Mouse (Mus musculus): Measurements from ENCODE around the gene Exoc3l4. TPM values are rescaled to one million over a fixed set of nuclear protein-coding genes. Genes with fewer than 3 reads are reported as not detected.

The Exoc3l4 gene
- total RNA-seq (2021): 10 to 100 TPM in 1 of 2 experiments, 1 to 10 TPM in 1; 9.6 to 10.4 TPM
- long read RNA-seq, experiment 1, partial matches to known transcripts: 2 of 8 reads
- long read RNA-seq, experiment 1, other reads (novel, unspliced or antisense): 4 of 8 reads
- long read RNA-seq, experiment 2, partial matches to known transcripts: 3 of 8 reads
- long read RNA-seq, experiment 2, other reads (novel, unspliced or antisense): 2 of 8 reads

DNA sequence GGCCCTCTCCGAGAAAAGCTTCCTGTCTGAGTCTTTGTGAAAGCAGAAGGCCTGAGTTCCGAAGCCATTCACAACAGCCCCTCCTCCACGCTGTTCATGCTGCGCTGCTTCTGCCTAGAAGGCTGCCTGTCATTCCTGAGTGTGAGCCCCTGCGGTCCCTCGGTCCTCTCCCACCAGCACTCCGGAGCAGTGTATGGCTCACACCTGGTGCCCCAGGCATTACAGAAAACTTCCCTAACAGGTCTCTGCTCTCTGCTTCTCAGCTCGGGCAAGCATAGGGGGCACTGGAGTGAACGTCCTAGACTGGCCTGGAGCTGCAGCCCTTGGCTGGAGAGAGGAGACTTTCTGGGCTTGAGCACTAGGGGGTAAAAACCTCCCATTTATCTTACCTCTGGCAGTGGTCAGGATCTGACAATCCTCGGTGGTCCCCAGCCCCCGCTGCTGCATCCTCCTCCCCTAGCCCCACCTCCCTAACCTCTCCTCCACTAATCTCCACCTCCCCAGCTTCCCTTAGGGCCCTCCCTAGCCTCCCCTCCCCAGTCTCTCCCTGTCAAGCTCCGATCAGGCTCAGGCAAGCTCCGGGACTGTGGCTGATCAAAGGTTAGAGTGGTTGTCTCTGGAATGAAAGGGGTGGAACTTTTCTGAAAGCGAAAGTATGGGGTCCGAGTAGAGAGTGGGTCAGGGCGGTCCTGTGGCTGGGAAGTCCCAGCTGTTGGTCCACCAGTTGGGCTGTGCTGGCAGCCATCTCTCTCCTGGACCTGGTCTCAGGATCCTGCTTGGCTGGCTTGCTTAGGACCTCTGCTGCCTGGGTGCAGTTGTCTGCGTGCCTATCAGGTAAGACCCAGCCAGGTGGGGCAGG, at the start of gene Exoc3l4:
Gene Exoc3l4 (plus strand): TSS at position 97 of the 859 bp plus-strand sequence.
- no peak for DNase-seq (ENCODE audit: low spot score in 2 of 2)

DNA sequence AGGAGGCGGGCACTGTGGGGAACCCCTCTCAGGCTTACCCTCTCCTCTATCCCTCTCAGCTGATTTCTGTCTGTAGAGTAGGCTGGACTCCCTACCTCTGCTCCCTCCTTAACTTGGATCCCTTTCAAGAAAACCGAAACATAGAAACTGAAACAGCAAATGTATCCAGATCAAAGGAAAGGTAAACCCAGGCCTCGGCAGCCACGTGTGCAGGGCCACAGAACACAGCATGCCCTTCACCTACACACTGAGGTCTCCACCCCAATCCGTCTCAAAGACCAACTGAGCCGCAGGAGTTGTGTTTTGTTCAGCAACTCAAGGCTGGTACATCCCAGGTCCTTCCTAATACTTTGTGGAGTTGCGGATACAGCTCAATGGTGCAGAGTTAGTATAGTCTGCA, 49.8 kb upstream of the Exoc3l4 start:
- no peak for DNase-seq (ENCODE audit: low spot score in 2 of 2)

DNA sequence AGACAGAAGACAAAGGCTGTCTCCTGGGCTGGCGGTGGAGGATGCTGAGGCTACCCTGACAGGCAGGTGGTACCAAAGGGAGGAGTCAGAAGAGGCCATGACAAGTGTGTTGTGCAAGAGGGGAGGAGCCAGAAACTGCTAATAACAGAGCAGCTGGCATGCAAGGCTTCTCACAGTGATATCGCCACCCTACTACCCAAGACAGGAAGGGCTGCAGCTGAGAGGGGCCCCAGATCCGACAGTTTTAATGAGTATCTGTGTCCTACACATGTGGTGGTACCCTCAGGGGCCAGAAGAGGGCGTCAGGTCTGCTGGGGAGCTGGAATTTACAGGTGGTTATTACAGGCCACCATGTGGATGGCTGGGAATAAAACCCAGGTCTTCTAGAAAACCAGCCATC, 46.6 kb upstream of the Exoc3l4 start:
- no peak for DNase-seq (ENCODE audit: low spot score in 2 of 2)

DNA sequence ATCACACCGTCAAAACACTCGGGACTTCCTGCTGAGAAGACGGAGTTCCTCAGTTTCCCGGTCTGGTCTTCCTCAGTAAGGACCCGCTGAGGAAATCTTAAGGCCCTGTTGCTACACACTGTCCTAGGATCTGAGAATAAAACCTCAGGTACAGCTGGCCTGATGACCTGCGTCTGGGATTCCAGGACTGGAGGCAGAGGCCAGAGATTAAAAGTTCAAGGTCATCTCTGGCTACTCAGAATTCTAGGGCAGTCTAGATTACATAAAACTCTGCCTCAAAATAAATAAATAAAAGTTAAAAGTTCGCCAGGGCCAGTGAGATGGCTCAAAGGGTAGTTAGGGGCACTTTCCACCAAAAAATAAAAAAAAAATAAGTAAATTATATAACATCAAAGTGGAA, 44.9 kb upstream of the Exoc3l4 start:
- DNase-seq (ENCODE audit: low spot score in 2 of 2): no peak

DNA sequence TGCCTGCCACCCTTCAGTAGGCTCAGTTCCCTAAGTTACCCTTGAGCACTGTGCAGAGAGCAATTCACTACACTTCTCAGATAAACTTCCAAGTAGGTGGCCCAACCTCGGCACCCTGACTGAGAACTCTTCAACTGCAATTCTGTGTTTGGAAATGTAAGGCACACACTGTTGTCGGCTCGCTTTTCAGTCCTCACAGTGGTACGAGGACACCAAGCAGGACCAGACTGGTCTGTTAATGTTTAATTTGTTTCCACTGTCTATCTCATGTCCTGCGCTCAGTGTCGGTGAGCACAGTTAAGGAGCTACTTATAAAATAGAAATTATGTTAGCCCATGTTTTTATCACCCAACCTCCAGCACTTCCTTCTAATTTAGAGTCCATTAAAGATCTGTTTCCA, 43.4 kb upstream of the Exoc3l4 start:
- DNase-seq (ENCODE audit: low spot score in 2 of 2): no peak

DNA sequence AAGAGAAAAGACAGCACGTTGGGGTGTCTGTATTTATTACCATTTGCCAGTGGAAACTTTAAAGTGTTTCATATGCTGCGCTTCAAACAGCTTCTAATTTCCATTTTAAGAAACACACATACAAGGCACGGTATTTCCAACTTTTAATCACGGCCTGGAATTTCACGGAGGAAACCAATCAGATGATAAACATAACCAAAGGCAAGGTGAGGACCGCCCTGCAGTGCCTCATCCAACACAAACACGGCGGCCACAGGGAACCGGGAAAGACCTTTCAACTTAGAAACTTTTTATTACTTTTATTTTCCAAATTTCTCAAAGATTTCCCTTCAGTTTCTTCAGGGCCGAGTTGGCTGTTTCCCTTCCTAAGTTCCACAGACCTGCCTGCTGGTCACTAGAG, 42.1 kb upstream of the Exoc3l4 start:
- no peak for DNase-seq (ENCODE audit: low spot score in 2 of 2)

DNA sequence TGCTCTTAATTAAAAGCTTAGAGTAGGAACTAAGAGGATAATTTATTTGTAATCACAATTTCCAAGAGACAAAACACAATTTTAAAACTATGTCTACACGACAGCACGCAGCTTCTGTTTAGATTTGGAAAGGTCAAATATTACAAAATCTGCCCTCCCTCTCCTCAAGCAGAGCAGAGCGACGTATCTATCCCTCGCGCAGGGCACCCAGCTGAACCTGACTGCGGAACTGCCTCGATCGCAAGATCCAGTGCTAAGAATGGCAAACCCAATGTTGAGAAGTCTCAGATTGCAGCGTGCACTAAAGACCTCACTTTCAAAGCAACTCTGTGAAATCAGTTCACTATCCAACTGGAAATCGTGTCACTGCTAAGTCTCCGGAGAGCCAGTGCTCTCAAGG, 41.3 kb upstream of the Exoc3l4 start:
- DNase-seq (ENCODE audit: low spot score in 2 of 2): no peak

DNA sequence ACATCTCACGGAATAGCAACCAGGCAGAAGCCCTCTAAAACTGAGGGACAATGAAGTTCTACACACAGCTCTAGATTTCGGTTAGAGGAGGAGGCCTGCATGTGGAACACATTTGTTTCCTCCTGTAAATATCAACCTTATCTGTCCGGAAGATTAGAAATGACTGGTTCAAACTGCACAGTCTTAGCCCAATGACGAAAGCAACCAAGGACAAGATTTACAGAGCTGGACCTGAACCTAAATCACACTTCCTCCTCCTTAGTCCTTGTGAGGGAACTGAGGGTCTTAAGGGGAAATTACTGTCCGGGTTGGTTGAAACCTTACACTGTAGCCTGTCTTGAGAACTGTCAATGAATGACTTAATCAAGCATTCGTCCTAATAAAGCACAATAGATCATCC, 40.8 kb upstream of the Exoc3l4 start:
- DNase-seq (ENCODE audit: low spot score in 2 of 2): no peak

DNA sequence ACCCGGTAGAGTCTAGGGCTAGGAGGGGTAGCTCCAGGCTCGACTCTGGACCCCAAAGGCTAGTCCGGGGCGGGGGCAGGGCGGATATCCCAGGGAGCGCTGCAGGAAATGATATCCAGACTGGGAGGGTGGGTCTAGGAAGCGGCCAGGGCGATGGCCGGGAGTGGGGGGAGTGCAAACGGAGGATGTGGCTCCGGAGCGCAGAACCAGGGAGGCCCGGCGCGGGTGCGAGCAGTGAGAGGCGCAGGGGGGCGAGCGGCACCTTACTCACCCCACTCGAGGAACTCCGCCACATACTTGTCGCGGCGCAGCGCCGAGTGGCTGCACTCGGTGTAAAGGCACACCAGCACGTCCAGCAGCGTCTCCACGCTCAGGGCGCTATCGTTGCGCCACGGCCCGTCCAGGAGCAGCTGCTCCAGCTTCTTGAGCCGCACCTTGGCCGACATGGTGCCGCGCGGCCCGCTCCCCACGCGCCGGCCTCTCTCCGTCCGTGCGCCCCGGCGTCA, 39.9 kb upstream of the Exoc3l4 start:
- DNase-seq (ENCODE audit: low spot score in 2 of 2): peak; percentile 24 to 38

DNA sequence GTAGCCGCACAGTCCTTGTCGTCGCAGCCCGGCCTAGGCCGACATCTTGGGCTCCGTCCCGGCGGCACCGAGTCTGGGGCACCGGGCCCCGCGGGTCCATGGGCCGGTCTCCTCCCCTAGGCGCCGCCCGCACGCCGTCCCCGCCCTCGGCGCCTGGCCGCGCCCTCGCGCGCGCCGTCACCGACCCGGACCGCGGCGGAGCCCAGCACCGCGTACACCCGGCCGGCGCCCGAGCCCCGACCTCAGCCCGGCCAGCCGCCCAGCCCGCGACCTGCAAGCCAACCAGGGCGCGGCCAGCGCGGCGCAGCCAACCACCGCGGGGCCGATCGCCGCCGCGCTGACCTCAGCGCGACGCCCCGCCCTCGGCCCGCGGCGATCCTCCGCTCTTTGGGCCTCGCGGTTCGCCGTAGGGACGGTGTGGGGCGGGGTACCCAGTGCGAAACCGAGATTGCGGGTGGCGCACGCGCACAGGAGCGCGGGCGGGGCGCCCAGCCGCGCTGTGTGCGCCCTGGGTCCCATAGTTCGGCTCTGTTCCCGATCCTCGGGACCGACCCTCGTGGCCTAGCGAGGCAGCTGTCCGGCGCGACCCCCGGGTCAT, 39.3 kb upstream of the Exoc3l4 start, which contains the start of gene Cdc42bpb:
Gene Cdc42bpb (minus strand): TSS at position 343 of the 598 bp plus-strand sequence.
- DNase-seq (ENCODE audit: low spot score in 2 of 2): peak; percentile 90

DNA sequence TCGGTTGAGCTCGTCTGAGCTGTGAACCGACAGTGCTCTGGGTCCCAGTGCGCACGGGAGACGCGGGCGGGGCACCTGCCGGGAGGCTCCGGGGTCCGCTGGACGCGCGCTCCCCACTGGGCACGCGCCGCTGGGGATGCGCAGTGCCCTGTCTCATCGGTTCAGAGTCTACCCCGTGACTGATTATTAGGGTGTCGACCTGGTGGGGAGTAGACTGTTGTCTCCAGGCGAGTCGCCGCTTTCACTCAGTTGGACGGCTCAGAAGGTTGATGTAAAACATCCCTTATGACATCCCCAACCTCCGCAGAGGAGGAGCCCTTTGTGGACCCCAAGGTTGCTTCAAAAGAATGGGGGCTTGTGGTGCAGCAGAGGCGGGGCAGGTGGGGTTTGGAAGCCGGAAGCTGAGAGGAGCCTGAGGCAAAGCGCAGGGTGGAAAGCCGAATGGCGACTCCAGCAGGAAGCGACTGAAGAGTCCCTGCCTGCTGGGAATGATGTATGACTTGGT, 38.8 kb upstream of the Exoc3l4 start:
- DNase-seq (ENCODE audit: low spot score in 2 of 2): no peak

DNA sequence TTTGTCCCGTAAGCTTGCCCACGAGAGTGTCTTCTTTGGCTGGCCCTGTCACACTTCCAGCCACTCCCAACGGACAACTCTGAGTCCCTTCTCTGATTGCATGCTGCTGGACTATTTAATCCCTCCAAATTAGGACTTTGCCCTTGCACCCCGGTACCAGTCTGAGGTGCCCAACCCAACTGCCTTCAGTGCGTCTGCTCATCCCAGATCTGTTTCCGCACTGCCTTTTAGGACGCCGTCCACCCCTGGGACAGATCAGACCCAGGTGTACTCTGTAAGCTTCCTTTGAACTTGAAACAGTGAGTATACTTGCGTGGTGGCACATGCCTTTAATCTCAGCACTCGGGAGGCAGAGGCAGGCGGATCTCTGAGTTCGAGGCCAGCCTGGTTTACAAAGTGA, 38.0 kb upstream of the Exoc3l4 start:
- no peak for DNase-seq (ENCODE audit: low spot score in 2 of 2)

DNA sequence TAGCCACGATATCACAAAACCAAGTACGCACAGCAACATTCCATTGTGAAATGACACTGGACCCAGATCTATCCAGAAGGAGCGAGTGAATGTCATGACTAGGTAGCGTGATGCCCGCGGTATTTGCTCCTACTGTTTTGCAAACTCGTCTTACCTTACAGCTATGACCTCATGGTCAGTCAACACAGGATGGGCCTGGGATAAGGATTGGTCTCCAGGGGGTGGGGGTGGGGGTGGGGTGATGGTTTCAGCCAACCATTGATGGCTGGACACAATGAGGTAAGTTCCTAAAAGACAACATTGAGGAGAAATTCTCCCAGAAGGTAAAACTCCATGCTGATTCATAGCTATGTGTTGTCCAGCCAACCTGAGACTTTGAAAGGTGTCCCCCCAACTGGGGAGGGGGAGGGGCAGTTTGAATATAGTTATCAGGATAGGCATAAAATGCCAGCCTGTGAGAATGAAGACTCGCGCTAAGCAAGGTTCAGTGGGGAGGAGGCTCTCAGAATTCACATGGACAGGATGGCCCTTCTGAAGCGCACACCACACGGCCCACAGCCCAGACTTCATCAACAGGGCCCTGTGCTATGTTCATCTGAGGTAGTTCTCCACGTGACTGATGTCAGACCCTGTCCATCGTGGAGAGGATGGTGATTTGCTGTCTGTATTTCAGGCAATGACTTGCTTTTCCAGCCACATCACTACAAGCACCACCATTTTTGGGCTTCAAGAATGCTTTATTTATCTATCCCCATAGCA, 30.8 kb upstream of the Exoc3l4 start:
- no peak for DNase-seq (ENCODE audit: low spot score in 2 of 2)

DNA sequence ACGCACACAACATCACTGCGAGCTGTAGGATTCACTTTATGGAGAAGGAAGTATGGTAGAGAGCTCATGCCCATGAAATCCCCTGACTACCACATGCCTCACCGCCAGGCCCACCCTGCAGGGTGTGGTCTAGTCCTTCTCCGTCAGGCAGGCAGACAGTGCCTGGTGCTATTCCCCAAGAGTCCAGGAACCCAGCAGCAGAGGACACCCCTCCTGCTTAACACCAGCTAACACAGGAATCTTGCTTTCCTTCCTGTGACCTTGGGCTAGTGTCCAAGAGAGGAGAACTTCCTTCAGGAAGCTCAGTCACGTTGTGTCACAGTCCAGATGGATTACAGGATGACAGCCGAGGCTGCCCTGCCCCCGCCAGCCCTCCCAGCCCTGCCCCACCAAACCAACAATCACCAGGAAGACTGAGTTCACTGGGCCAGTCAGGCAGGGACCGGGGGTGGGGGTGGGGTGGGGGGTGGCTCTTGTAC, 30.1 kb upstream of the Exoc3l4 start:
- no peak for DNase-seq (ENCODE audit: low spot score in 2 of 2)

DNA sequence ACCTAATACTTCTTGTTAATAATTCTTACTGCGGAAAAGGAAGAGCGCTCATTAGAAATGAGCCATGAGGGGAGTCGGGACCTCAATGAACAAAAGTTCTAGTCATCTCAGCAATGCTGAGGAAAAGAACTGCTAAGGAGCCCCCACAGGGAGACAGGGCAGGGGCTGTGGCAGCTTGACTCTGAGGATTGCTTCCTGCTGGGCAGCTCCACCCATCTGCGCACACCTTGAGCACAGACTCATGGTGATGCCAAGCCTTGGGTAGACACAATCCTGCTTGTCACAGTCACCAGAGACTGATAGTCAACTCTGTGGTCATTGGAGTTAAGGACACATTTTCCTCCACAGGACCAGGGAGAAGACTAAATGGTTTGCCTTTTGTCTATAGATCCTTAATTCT, 29.7 kb upstream of the Exoc3l4 start:
- DNase-seq (ENCODE audit: low spot score in 2 of 2): no peak

DNA sequence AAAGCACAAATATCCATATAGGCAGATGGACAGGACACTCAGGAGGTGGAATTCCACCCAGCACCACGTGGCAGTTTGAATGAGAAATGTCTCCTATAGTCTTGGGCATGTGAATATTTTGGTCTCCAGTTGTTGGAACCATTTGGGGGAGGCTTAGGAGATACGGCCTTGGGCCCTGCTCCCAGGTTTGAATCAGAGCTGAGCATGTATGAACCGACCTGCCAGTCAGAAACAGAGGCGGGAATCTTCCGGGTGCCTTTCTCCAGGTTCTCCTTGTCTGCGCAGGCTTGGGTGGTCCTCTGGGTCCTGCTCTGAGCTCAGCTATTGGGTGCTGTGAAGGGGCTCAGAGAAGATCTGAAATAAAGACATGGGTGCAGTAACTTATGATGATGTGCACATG, 22.8 kb upstream of the Exoc3l4 start:
- no peak for DNase-seq (ENCODE audit: low spot score in 2 of 2)

DNA sequence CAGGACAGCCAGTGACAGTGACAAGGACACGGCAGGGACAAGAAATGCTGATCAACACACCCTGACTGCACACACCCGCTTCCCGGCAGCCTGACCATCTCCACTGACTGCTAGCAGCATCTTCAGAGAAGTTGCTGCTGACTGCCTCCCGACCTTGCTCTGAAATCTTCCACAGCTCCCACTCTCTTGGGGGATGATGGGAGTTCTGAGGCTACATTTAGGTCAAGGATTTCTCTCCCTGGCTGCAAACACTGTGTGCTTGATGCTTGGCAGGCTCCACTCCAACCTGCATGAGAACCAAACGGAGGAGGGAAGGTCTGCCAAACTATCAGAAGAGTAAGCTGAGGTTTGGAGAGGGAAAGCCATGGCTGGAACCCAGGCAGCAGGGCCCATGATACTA, 19.8 kb upstream of the Exoc3l4 start:
- DNase-seq (ENCODE audit: low spot score in 2 of 2): no peak

DNA sequence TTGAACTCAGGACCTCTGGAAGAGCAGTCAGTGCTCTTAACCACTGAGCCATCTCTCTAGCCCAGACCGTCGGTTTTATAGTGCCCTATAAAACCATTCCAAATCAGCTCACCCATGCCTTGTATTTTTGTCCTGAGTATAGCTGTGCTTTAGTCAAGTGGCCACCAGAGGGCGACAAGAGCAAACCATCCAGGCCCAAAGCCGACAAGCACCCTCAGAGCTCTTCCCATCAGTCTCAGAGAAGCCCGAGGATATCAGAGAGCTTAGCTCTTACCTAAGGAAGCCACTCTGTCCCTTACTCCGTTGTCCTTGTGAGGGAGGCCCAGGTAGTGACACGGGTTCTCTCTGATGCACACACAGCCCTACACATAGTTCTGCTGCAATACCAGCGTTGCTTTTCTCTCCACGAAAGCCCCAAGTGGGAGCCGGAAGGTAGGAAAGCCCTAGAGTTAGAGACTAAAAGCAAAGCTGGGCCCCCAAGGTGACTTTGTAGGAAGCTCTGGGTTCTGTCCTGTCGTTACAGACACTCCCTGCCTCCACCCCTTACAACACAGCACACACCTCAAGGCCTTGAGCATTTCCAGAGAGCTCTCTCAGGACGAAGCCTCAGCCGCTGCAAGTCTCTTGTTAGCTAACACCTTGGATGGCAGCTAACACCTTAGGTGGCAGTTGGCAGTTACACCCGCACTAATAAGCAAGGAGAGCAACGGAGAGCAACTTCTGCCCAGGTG, 15.2 kb upstream of the Exoc3l4 start:
- peak in 1 of 2 experiments; percentile 54 for DNase-seq (ENCODE audit: low spot score in 2 of 2)

DNA sequence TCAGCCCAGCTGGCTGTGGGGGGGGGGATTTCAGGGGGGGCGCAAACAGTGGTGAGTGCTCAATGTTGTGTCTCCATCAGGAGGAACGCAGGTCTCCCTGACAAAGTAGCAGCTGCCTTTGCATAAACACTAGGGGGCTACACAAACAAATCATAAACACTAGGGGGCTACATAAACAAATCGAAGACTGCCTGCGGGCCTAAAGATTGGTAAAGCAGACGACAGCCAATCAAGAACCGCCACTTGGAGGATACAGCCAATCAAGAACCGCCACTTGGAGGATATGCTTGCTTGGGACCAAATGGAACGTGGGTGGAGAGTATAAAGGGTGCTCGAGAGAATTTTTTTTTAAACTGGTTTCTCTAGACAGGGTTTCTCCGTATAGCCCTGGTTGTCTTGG, 11.9 kb upstream of the Exoc3l4 start:
- DNase-seq (ENCODE audit: low spot score in 2 of 2): no peak

DNA sequence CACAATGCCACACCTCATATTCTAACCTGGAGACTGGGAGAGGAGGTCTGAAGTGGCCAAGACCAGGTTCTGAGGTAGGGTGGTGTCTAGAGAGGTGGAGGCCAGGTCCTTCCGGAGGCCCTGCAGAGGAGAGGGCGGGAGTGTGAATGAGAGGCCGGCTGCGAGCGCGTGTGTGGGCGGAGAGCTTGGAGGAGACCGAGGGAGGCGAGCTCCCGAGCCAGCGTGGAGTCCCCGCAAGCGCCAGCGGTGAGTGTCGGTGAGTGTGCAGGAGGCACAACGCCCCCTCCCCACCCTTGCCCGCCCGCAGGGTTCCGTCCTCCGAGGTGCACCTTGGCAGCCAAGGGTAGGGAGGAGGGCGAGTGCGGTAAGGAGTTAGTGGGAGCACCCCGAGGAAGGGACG, 10.2 kb upstream of the Exoc3l4 start, which contains the start of gene Lbhd2:
Gene Lbhd2 (plus strand): TSS at position 188 of the 400 bp plus-strand sequence.
- no peak for DNase-seq (ENCODE audit: low spot score in 2 of 2)
